Mouse (Mus musculus) hindbrain, embryonic 10.5 days (tissue): ENCODE results near the gene Erbin. TPM values are rescaled to one million over a fixed set of nuclear protein-coding genes. Genes with fewer than 3 reads are reported as not detected.

ENCODE experiments used
- DNase-seq: peaks from one replicate; pipeline ENCODE4 v3.0.0-alpha.2; 2017; ENCODE audit warnings: low spot score
- H3K27ac ChIP-seq: fragments of 300-500 bp; sonication (generic); 2 replicates; pipeline ENCODE4 v1.5.1; 2016; ENCODE audit warnings: mild to moderate bottlenecking, moderate library complexity
- H3K27me3 ChIP-seq: fragments of 300-500 bp; sonication (generic); 2 replicates; pipeline ENCODE4 v1.6.1; 2016; ENCODE audit warnings: mild to moderate bottlenecking; ENCODE audit not compliant: poor library complexity, insufficient read depth, severe bottlenecking
- H3K36me3 ChIP-seq: fragments of 300-500 bp; sonication (generic); 2 replicates; pipeline ENCODE4 v1.6.1; 2016; ENCODE audit warnings: mild to moderate bottlenecking, moderate library complexity
- H3K4me1 ChIP-seq: fragments of 300-500 bp; sonication (generic); replicated peaks from 2 replicates; pipeline ENCODE4 v1.6.1; 2016; ENCODE audit warnings: mild to moderate bottlenecking
- H3K4me3 ChIP-seq: fragments of 300-500 bp; sonication (generic); 2 replicates; pipeline ENCODE4 v1.5.1; 2016; ENCODE audit warnings: mild to moderate bottlenecking, moderate library complexity
- H3K9me3 ChIP-seq: fragments of 300-500 bp; sonication (generic); 2 replicates; pipeline ENCODE4 v1.6.1; 2016; ENCODE audit warnings: mild to moderate bottlenecking, moderate library complexity
- WGBS: fragments of 180-500 bp; shearing (Covaris S2); methylation state at CpG from one replicate; pipeline ENCODE4 v1.1.7; 2016; 5-methylcytosine and 5-hydroxymethylcytosine counted together
- polyA plus RNA-seq: library from polyadenylated mRNA; unstranded; fragments of >200 nt; fragmentation: Nextera tagmentation; extraction: Ambion mirVana; gene quantifications from 2 replicates; pipeline ENCODE4 v1.2.1, GENCODE M21; 2016

Erbin gene
- polyA plus RNA-seq, result 10.3 and 12.2 TPM in 2 replicates

DNA sequence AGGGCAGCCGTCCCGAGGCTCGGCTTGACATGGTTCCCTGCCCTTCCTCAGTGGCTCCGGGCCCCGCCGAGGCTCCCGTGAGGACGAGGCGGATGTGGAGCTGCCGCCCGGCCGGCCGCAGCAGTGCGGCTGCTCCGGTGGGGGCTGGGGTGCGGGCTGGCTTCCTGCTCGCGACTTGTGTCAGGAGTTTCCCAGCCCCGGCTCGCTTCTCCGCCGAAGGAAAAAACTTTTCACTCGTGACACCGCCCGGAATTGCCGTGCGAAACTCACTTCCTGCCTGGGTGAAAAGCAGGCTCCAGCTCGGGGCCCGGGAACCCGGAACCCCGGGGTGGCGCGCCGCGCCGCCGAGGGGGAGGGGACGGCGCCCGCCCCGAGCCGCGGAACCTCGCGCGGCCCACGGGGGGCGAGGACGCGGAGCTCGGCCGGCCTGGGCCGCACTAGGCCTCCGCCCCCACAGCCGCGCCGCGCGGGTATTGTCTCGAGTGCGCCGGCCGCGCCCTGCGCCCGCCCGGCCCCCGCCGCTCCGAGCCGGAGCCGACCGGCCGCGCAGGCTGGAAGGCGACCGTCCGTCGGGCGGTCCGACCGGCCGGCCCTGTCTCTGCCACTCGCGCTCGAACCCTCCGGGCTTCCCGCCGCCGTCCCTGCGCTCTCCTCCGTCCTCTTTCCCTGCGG, at the start of gene Erbin:
TSS of gene Erbin (minus strand) at position 254 of the 672 bp plus-strand sequence.
- Histone ChIP-seq H3K27me3 (peaks cover 17% of the 10 kb centered on the region), H3K36me3 (no peaks in the 10 kb centered on the region), H3K4me1 (peaks cover 43% of the 10 kb centered on the region), H3K4me3 (peak within 1 kb of the TSS; percentile 73), H3K27ac (peak within 1 kb of the TSS; percentile 100), H3K9me3 (no peaks in the 10 kb centered on the region)
- under 1% methylated on average over 81 of the region's 93 CpGs for WGBS
- peak; percentile 73 for DNase-seq

- Histone ChIP-seq H3K9me3 (no peaks in the 10 kb centered on the region), H3K27ac (no peak overlapping the region; the same call in 1 of the 2 replicates), H3K27me3 (no peaks in the 10 kb centered on the region), H3K4me3 (no peak overlapping the region), H3K36me3 (no peaks in the 10 kb centered on the region), H3K4me1 (0 out of 2 replicates have a peak, but pooled peaks cover 3% of the 10 kb centered on the region)
- no peak for DNase-seq
- 69% methylated on average over 6 of the region's 6 CpGs for WGBS
Measured at GRCm38 (mm10) chr13:103969912-103970311, 49.6 kb upstream of the Erbin start.

DNA sequence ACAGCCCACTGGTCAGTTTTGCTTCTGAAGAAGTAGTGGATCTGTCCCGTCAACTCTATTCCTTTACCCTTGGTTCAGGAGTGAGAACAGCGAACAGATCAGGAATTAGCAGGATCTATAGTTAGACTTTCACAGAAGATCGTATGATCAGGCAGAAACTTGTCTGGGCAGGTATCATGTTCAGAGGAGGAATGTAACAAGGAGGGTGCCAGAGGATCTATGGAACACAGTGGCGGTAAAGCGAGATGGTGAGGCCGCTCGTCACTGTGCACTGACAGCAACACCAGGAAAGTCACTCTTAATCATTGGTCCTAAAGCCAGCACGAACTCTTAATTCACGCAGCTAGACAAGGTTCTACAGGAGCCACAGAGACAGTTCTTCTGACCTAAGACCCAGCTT, 47.7 kb upstream of the Erbin start:
- Histone ChIP-seq H3K27ac (no peak overlapping the region), H3K9me3 (no peaks in the 10 kb centered on the region), H3K4me3 (no peak overlapping the region), H3K4me1 (0 out of 2 replicates have a peak, but pooled peaks cover 3% of the 10 kb centered on the region), H3K36me3 (no peaks in the 10 kb centered on the region), H3K27me3 (no peaks in the 10 kb centered on the region)
- no peak for DNase-seq
- WGBS, result 93% methylated on average over 9 of the region's 9 CpGs

GRCm38 (mm10) chr13:103966696-103967215, 46.4 kb upstream of the Erbin start:
- H3K9me3 ChIP-seq, result no peaks in the 10 kb centered on the region
- WGBS, result 88% methylated on average over 8 of the region's 8 CpGs
- DNase-seq, result no peak
- no peaks in the 10 kb centered on the region for H3K36me3 ChIP-seq
- H3K27ac ChIP-seq, result no peak overlapping the region
- H3K4me3 ChIP-seq, result no peak overlapping the region
- 0 out of 2 replicates have a peak, but pooled peaks cover 3% of the 10 kb centered on the region for H3K4me1 ChIP-seq
- H3K27me3 ChIP-seq, result no peaks in the 10 kb centered on the region

DNA sequence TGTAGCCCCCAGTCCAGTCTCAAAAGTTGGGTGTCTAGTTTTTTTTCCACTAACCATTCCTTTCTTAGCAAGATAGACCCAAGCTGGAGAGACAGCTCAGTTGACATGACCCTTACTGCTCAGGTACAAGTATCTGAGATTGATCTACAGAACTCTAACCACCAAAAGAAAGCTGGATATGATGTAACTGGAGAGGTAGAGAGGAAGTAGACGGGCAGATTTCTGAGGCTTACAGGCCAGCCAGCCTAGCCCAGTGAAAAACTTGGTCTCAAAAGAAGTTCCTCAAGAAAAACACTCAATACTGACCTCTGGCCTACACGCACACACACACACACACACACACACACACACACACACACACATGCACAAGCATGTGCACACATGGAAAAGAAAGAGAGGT, 44.9 kb upstream of the Erbin start:
- no peak for DNase-seq
- H3K27me3 ChIP-seq, result no peaks in the 10 kb centered on the region
- WGBS, result 82% methylated on average over 2 of the region's 2 CpGs
- H3K4me1 ChIP-seq, result 0 out of 2 replicates have a peak, but pooled peaks cover 3% of the 10 kb centered on the region
- H3K36me3 ChIP-seq, result no peaks in the 10 kb centered on the region
- no peak overlapping the region for H3K27ac ChIP-seq
- H3K9me3 ChIP-seq, result no peaks in the 10 kb centered on the region
- H3K4me3 ChIP-seq, result no peak overlapping the region

DNA sequence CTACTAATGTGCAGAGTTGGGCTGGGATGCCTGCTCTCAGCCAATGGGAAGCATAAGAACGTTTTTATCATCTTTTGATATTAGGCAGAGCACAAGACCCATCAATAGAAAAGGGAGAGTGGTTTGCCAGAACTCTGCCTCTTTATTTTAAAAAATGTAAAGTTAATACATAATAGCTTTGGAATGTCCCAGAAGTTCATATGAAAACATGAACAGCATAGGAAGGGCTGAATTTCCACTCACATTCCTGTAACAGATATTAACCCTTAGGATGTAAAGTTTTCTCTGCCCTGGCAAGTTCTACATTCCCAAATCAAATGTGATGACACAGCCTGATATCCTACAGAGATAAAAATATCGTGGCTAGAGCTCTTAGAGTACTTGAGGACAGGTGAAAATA, 42.8 kb upstream of the Erbin start:
- Histone ChIP-seq H3K4me3 (no peak overlapping the region), H3K27ac (no peak overlapping the region), H3K27me3 (no peaks in the 10 kb centered on the region), H3K36me3 (no peaks in the 10 kb centered on the region), H3K4me1 (0 out of 2 replicates have a peak, but pooled peaks cover 4% of the 10 kb centered on the region), H3K9me3 (no peaks in the 10 kb centered on the region)
- no peak for DNase-seq
- 75% methylated on average over 2 of the region's 2 CpGs for WGBS

DNA sequence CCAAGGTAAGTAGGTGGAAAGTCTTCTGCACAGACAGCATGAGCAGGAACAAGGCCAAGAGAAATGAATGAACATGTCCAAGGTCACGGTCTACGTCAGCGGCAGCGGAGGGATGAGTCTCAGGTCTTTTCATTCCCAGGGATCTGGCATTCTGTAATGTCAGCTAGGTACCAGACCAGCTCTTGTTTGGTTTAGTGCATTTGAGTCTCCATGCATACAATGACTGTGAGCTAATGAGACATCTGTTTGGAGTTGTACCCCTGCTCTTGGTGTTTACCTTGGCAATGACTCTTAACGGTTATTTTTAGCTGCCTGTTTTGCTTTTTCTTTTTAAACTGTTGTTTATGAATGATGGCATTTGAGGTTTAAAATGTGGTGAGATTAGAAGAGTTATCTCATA, 39.5 kb upstream of the Erbin start:
- Histone ChIP-seq H3K4me3 (no peak overlapping the region), H3K9me3 (no peaks in the 10 kb centered on the region), H3K36me3 (no peaks in the 10 kb centered on the region), H3K4me1 (0 out of 2 replicates have a peak, but pooled peaks cover 4% of the 10 kb centered on the region), H3K27ac (no peak overlapping the region), H3K27me3 (no peaks in the 10 kb centered on the region)
- DNase-seq, result no peak
- WGBS, result 92% methylated on average over 5 of the region's 5 CpGs

DNA sequence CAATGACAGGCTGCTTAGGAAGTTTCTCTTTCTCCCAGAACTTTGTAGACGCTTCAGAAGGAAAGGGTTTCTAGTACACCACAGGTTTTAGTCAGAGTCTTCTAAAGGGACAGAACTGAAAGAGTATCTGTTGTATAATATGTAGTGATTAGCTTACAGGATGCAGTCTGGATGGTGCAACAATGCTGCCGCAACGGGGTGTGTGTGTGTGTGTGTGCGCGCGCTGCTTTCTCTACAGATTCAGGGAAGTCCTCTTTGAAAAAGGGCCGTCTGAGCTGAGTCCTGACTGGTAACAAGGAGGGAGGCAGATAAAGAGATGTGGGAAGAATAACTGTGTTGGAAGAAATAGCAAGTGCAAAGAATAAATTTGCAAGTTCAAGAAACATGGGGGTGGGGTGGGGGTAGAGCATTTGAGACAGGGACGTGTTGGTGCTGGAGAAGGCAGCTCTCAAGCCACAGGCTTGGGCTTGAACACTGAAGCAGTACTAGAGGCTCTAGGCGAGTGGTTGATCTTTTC, 38.4 kb upstream of the Erbin start:
- H3K4me1 ChIP-seq, result 0 out of 2 replicates have a peak, but pooled peaks cover 4% of the 10 kb centered on the region
- no peaks in the 10 kb centered on the region for H3K36me3 ChIP-seq
- H3K9me3 ChIP-seq, result no peaks in the 10 kb centered on the region
- no peaks in the 10 kb centered on the region for H3K27me3 ChIP-seq
- H3K4me3 ChIP-seq, result no peak overlapping the region
- no peak for DNase-seq
- 85% methylated on average over 9 of the region's 9 CpGs for WGBS
- no peak overlapping the region for H3K27ac ChIP-seq

DNA sequence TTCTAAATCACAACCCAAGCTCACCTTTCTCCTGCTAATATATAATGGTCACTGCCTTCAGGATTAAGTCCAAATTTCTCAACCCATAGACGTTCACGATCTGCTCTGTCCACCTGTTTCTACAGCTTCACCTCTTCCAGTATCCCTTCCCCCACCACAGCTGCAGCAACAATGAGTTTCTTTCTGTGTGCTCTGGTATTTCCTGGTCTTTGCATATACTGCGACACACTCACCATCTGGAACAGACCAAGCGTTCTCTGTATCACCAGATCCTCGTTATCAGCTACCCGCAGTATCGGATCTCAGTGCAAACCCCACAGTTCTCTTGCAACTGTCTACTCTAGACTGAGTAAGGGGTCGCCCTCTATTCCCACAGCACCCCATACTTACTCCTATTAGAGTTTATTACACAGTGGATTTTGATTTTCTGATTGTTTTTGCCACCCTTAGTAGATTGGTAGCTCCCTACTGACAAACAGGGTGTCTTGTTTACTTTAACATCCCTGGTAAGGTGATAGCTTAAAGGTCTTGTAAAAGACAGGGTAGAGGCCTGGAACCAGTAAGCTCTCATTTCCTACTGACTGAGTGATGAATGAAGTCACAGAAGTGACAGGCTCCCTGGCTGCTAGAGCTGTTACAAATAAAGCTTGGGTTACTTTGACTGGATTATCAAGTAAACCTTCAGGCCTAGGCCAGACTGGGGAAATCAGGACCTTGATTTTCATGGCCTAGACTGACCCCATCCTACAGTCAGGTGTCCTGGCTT, 37.0 kb upstream of the Erbin start:
- 68% methylated on average over 8 of the region's 8 CpGs for WGBS
- 0 out of 2 replicates have a peak overlapping the region, but pooled peaks have one; percentile 23 for H3K27ac ChIP-seq
- H3K9me3 ChIP-seq, result no peaks in the 10 kb centered on the region
- no peaks in the 10 kb centered on the region for H3K36me3 ChIP-seq
- peak; percentile 19 for DNase-seq
- H3K27me3 ChIP-seq, result no peaks in the 10 kb centered on the region
- H3K4me3 ChIP-seq, result no peak overlapping the region
- 0 out of 2 replicates have a peak, but pooled peaks cover 4% of the 10 kb centered on the region for H3K4me1 ChIP-seq

GRCm38 (mm10) chr13:103955652-103956051, 35.3 kb upstream of the Erbin start:
- no peak for DNase-seq
- Histone ChIP-seq H3K4me1 (0 out of 2 replicates have a peak, but pooled peaks cover 4% of the 10 kb centered on the region), H3K36me3 (no peaks in the 10 kb centered on the region), H3K9me3 (no peaks in the 10 kb centered on the region), H3K4me3 (no peak overlapping the region), H3K27me3 (no peaks in the 10 kb centered on the region), H3K27ac (no peak overlapping the region)
- 72% methylated on average over 2 of the region's 2 CpGs for WGBS

- H3K27me3 ChIP-seq, result no peaks in the 10 kb centered on the region
- H3K9me3 ChIP-seq, result no peaks in the 10 kb centered on the region
Measured at GRCm38 (mm10) chr13:103951393-103951792, 31.1 kb upstream of the Erbin start.

GRCm38 (mm10) chr13:103940796-103941195, 20.5 kb upstream of the Erbin start:
- Histone ChIP-seq H3K36me3 (no peaks in the 10 kb centered on the region), H3K4me1 (no peaks in the 10 kb centered on the region), H3K27ac (no peak overlapping the region), H3K9me3 (no peaks in the 10 kb centered on the region), H3K27me3 (no peaks in the 10 kb centered on the region), H3K4me3 (no peak overlapping the region)
- no peak for DNase-seq
- WGBS, result 87% methylated on average over 2 of the region's 2 CpGs

More at GRCm38 (mm10) chr13:103951393-103951792, 31.1 kb upstream of the Erbin start:
- Histone ChIP-seq H3K4me3 (no peak overlapping the region), H3K27ac (no peak overlapping the region), H3K36me3 (no peaks in the 10 kb centered on the region), H3K4me1 (no peaks in the 10 kb centered on the region)
- DNase-seq, result no peak
- WGBS, result 94% methylated on average over 7 of the region's 7 CpGs
